Mouse (Mus musculus) adipose tissue, adult 10 weeks (tissue): Measurements from ENCODE around the gene Mccc2. TPM values are rescaled to one million over a fixed set of nuclear protein-coding genes. Genes with fewer than 3 reads are reported as not detected.

Experiments
- polyA plus RNA-seq: library from polyadenylated mRNA; stranded (reverse); fragments of 350-450 nt; fragmentation: Illumina TruSeq; extraction: RNeasy Lipid Tissue Mini Kit (QIAGEN cat#74804); gene quantifications from one replicate; pipeline ENCODE4 v1.2.3, GENCODE M21; 2014; ENCODE audit warnings: low read depth, low replicate concordance

The Mccc2 gene
- 56.9 TPM for polyA plus RNA-seq

DNA sequence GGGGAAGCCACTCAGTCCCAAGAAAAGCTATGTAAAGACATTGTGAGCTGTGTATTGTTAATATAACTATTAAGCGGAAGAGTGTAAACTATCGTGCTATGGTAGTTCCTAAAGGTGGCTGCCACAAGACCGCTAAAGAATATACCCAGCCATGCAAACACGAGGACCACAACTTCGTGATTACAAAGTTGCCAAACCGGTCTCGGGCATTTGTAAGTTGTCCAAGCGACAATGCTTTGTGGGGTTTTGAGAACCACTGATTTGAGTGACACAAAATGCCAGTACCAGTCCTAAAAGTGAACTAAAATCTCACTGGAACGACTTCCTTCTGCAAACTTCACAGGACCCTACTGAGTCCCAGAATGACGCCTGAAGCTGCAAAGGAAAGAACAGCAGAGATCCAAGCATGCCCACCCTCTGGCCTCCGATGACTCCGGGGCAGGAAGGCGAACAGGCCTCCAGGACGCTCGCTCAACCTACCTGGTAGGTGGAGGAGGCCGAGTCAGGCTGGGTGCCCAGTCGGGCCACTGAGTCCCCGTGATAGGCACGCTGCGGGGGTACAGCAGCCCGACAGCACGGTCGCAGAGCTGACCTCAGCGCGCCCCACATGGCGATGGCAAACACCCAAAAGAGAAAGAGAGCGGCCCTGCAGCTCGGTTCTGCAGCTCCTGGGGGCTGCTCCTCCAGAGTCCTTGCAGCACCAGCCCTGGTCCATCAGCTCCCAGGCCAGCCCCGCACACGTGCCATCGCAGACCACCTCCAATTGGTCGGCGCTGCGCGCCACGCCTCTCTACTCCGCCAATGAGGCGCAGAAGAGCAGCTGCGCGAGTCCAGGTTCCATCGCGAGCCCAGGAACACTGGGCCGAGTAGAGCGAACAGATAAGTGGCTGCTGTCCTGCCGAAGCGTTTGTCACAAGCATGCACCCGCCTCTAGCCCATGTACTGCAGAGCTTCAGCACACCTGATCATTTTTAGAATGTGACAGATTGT is at the start of gene Mccc2:
Gene Mccc2, minus strand, starts transcription at position 734 of the 990 bp plus-strand sequence.

DNA sequence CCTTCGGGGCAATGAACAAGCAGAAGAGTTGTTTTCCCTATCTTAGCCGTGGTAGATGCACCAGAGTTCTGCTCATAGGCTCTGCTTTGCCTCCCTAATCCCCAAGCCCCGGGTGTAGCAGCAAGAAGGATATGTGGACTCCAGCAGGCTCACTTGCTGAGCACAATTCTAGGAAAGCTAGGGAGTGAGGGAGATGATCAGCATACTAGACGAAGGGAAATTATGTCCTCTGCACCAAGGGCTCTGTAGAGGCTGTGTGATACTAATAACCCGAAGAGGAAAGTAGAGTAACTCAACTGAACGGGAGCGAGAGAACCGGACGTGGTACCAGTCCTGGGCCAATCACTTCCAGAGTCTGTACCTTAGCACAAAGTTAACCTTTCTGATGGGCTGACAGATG is 114.5 kb downstream of the Mccc2 start, which contains the start of gene Cartpt:
Gene Cartpt, minus strand, starts transcription at position 127 of the 400 bp plus-strand sequence.

Other genes with a start within 250 kb of the Mccc2 start
- gene Cartpt, start 114.5 kb downstream of the Mccc2 start, polyA plus RNA-seq, result 0.42 TPM
- 8.0 TPM for gene Bdp1, start 88.4 kb upstream of the Mccc2 start, polyA plus RNA-seq
- 59.6 TPM for gene Serf1, start 92.4 kb upstream of the Mccc2 start, polyA plus RNA-seq
- gene Smn1, start 109.2 kb upstream of the Mccc2 start, polyA plus RNA-seq, result 20.1 TPM
- 1.5 TPM for gene Naip2, start 186.5 kb upstream of the Mccc2 start, polyA plus RNA-seq
- gene Naip5, start 230.7 kb upstream of the Mccc2 start, polyA plus RNA-seq, result 1.9 TPM